Mouse (Mus musculus) heart, postnatal 4 days (tissue): ENCODE results near the gene Polr3g. TPM values are rescaled to one million over a fixed set of nuclear protein-coding genes. Genes with fewer than 3 reads are reported as not detected.
"Not testable (repeated sequence)": the region's sequence is repeated elsewhere in the genome, so short reads cannot be mapped to it uniquely, and the experiment has no call there.

Experiments
- DNase-seq: peaks from one replicate; pipeline ENCODE4 v3.0.0; 2021
- total RNA-seq, 2 experiments: library from RNA; stranded (reverse); gene quantifications; 2 replicates each; pipeline ENCODE4 v1.2.3; 2021

Gene Polr3g
- total RNA-seq, 2 experiments from 2014 or later, result 3.4 to 4.4 TPM

DNA sequence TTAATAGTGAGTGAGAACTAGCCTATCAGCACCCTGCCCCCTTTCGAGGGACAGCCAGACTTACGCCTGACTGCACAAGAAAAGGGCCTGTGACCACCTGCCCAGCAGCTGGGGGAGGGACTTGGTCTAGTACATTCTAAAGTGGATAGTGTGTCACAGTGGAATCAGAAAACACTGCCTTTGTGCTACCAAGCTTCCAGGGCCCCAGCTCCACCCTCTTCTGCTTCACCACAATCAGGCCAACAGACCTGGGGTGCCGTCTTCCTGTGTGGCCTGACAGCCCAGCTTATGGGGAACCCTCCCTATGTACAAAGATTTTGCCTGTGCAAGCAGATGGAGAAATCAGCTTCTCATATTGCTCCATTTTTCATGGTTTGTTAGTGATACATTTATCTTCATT lies 81.4 kb downstream of the Polr3g start:
- no peak for DNase-seq

DNA sequence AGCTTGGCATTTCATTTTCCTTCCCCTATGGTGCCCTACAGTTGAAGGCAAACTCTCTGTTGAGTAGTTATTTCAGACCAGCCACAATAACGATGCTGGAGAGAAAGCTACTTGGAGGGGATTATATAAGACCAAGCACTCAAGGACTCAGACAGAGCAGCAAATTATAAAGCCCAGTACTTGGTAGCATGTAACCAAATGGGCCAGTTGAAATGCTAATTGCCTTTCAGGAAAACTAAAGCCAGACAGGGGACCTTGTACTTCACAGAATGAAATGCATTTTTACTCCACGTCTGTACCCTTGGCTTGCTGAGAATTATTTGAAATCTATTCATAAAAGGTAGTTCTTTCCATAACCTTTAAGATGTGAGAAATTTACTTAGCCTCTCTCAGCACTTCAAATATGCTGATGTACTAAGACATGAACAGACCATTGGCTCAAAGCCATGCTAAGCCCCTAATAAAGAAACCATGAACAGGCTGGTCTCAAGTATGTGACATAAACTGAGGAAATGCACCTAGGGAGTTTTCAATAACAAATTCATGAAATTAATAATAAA lies 82.1 kb downstream of the Polr3g start:
- DNase-seq, result no peak

DNA sequence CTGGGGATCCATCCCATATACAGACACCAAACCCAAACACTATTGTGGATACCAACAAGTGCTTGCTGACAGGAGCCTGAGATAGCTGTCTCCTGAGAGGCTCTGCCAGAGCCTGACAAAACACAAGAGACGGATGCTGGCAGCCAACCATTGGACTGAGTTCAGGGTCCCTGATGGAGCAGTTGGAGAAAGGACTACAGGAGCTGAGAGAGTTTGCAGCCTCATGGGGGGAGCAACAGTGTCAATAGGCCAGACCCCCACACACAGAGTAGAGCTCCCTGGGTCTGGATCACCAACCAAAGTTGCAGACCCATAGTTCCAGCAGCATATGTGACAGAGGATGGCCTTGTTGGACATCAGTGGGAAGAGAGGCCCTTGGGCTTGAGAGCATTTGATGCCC lies 83.0 kb downstream of the Polr3g start:
- not testable (repeated sequence) for DNase-seq

Other genes starting within 250 kb of the Polr3g start
- 1 to 10 TPM; 1.5 to 2.0 TPM for gene Adgrv1, start 77.9 kb downstream of the Polr3g start, total RNA-seq
- gene Lysmd3, start 53.4 kb downstream of the Polr3g start, total RNA-seq, result 10 to 100 TPM; 15.9 to 20.3 TPM
- gene Mblac2, start 328 bp upstream of the Polr3g start, total RNA-seq, result 1 to 10 TPM; 2.4 to 3.0 TPM
- gene Cetn3, start 72.1 kb upstream of the Polr3g start, total RNA-seq, result 100 to 1,000 TPM; 119 to 127 TPM